Mouse (Mus musculus): ENCODE data around the gene Cdc26. TPM values are rescaled to one million over a fixed set of nuclear protein-coding genes. Genes with fewer than 3 reads are reported as not detected.

Gene Cdc26
- polyA plus RNA-seq, 1 experiment from 2014 or later = 155 TPM

DNA sequence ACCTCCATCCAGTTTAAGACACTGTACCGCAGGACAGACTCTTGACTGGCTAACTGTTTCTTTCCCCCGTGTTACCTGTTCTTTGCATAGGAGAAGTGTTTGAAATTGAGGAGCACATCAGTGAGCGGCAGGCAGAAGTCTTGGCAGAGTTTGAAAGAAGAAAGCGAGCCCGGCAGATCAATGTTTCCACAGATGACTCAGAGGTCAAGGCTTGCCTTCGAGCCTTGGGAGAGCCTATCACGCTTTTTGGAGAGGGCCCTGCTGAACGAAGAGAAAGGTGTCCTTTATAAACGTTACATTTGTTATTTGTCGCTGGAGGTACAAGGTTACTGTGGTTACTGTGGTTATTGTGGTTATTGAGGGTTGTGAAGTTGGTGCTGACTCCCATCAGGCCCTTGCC, 3.2 kb upstream of the Cdc26 start:
- Histone ChIP-seq H3K36me3 (ENCODE audit: control insufficient read depth, insufficient read depth, low read length) (peaks cover 41% of the 10 kb centered on the region), H3K27me3 (replicated peaks; ENCODE audit: control insufficient read depth, insufficient read depth, low read length) (no peaks in the 10 kb centered on the region), H3K4me3 (ENCODE audit: low read depth, low read length) (no peak overlapping the region), H3K27ac (ENCODE audit: low read depth, low read length) (no peak overlapping the region), H3K4me2 (no peak overlapping the region), H3K4me1 (replicated peaks; ENCODE audit: control insufficient read depth, insufficient read depth, low read length) (peaks cover 12% of the 10 kb centered on the region), H3K9me3 (ENCODE audit: control insufficient read depth, low read length) (no peaks in the 10 kb centered on the region), H3K9ac (ENCODE audit: low read depth, low read length) (no peak overlapping the region)
- no peak for ATAC-seq (replicated peaks; ENCODE audit: low FRiP score)
- DNase-seq (ENCODE audit: low spot score) = no peak
- WGBS = 80% methylated on average over 10 of the region's 10 CpGs

DNA sequence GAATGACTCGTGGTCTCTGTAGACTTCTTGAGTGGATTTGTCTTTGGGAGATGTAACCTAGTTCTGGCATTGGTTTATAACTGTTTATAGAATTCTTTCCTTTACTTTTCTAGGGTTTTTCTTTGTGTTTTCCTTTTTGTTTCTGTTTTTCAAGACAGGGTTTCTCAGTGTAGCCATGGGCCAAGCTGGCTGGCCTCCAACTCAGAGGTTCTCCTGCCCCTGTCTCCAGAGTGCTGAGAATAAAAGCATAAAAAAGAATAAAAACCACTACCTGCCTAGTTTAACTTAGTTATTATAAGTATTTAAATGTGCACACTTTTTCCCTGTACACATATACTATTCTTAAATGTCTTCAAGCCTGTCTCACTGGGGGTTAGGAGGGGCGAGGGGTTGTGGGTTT, 1.9 kb upstream of the Cdc26 start:
- WGBS = 80% methylated on average over 2 of the region's 2 CpGs
- peaks cover 29% of the 10 kb centered on the region for H3K36me3 ChIP-seq (ENCODE audit: control insufficient read depth, insufficient read depth, low read length)
- H3K4me2 ChIP-seq = peak overlapping the region; percentile 74
- H3K9ac ChIP-seq (ENCODE audit: low read depth, low read length) = no peak overlapping the region
- ATAC-seq (replicated peaks; ENCODE audit: low FRiP score) = no peak
- H3K4me1 ChIP-seq (replicated peaks; ENCODE audit: control insufficient read depth, insufficient read depth, low read length) = peaks cover 17% of the 10 kb centered on the region
- H3K9me3 ChIP-seq (ENCODE audit: control insufficient read depth, low read length) = no peaks in the 10 kb centered on the region
- H3K27ac ChIP-seq (ENCODE audit: low read depth, low read length) = no peak overlapping the region
- no peak for DNase-seq (ENCODE audit: low spot score)
- H3K4me3 ChIP-seq (ENCODE audit: low read depth, low read length) = peak overlapping the region; percentile 79
- H3K27me3 ChIP-seq (replicated peaks; ENCODE audit: control insufficient read depth, insufficient read depth, low read length) = no peaks in the 10 kb centered on the region

DNA sequence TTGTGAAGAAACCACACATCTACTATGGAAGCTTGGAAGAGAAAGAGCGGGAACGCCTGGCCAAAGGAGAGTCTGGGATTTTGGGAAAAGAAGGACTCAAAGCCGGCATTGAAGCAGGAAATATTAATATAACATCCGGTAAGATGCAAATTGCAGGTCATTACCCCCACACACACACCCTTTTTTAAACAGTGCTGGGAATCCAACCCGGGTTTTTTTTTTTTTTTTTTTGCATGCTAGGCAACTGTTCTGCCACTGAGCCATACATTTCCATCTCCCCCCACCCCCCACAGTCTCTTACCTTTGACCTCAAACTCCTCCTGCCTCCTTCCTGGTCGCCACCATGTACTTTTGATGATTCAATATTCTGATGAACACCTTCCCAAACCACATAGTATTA, 1.2 kb upstream of the Cdc26 start:
- 33% methylated on average over 6 of the region's 6 CpGs for WGBS
- H3K4me1 ChIP-seq (replicated peaks; ENCODE audit: control insufficient read depth, insufficient read depth, low read length) = peaks cover 17% of the 10 kb centered on the region
- no peak for ATAC-seq (replicated peaks; ENCODE audit: low FRiP score)

DNA sequence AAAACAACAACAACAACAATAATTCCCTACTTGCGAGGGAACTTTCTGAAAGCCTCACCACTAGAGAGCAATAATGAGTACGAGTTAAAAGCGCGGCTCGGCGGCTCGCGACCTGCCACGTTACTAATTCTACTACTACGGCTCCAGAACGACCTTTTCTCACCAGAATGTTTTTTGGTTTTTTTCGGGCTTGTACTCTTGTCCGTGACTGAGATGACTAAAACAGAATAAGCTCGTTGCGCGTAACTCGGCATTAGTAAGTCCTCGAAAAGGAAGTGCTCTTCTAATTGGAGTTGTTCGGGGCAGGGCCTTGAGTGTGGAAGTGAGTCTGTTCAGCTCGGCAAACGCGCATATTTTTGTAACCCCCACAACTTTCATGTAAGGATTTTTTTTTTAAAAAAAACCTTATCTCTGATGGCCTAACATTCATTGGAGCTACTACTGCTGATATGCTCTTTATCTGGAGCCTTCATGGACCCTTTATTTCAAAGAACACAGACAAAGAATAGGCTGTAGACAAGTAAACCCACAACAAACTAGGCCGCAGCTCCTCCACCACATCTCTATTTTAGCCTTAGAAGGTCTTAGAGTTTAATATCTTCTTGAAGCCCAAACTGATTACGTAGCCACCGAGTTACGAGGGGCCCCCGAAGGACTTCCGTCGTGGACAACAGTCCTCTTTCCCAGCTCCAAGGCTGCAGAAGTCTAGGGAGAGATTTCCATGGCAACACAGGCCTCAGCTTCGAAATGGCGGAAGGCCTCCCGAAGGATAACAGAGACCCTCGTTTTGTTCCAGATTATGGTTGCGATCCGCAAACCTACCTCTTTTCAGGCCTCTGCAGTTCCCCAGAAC, 486 bp downstream of the Cdc26 start:
- Histone ChIP-seq H3K27ac (ENCODE audit: low read depth, low read length) (peak overlapping the region; percentile 88), H3K4me3 (ENCODE audit: low read depth, low read length) (peak overlapping the region; percentile 79)

More for the DNA sequence above, 1.2 kb upstream of the Cdc26 start:
- no peaks in the 10 kb centered on the region for H3K27me3 ChIP-seq (replicated peaks; ENCODE audit: control insufficient read depth, insufficient read depth, low read length)
- peak overlapping the region; percentile 82; the same call in 1 of the 2 replicates for H3K27ac ChIP-seq (ENCODE audit: low read depth, low read length)
- H3K9me3 ChIP-seq (ENCODE audit: control insufficient read depth, low read length) = no peaks in the 10 kb centered on the region
- no peak for DNase-seq (ENCODE audit: low spot score)
- peak overlapping the region; percentile 84 for H3K9ac ChIP-seq (ENCODE audit: low read depth, low read length)
- H3K4me2 ChIP-seq = peak overlapping the region; percentile 74
- H3K36me3 ChIP-seq (ENCODE audit: control insufficient read depth, insufficient read depth, low read length) = peaks cover 24% of the 10 kb centered on the region
- H3K4me3 ChIP-seq (ENCODE audit: low read depth, low read length) = peak overlapping the region; percentile 79

DNA sequence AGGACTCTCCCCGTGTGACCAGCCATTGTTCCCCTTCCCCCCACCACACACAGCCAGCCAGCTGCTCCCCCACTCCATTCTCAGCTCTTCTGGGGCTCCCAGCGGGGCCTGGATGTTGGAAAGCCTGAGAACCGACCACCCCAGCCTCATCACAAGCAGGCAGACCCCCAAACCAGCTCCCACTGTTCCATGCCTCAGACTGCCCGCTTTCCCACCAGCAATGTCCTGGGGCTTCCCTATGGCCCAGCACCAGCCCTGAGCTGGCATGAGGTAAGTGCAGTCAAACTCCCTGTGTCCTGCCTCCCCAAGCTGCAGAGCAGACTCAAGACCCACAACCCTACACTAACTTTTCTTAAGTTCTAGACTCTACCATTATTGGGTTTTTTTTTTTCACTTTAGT, 2.3 kb downstream of the Cdc26 start:
- Histone ChIP-seq H3K4me1 (replicated peaks; ENCODE audit: control insufficient read depth, insufficient read depth, low read length) (peaks cover 17% of the 10 kb centered on the region), H3K9me3 (ENCODE audit: control insufficient read depth, low read length) (no peaks in the 10 kb centered on the region), H3K36me3 (ENCODE audit: control insufficient read depth, insufficient read depth, low read length) (peaks cover 15% of the 10 kb centered on the region; the same call in 1 of the 2 replicates), H3K27ac (ENCODE audit: low read depth, low read length) (no peak overlapping the region), H3K9ac (ENCODE audit: low read depth, low read length) (0 out of 2 replicates have a peak overlapping the region, but pooled peaks have one; percentile 20), H3K4me3 (ENCODE audit: low read depth, low read length) (no peak overlapping the region), H3K4me2 (no peak overlapping the region), H3K27me3 (replicated peaks; ENCODE audit: control insufficient read depth, insufficient read depth, low read length) (no peaks in the 10 kb centered on the region)
- no peak for ATAC-seq (replicated peaks; ENCODE audit: low FRiP score)
- no peak for DNase-seq (ENCODE audit: low spot score)
- WGBS = 85% methylated on average over 4 of the region's 4 CpGs

More for the DNA sequence above, 486 bp downstream of the Cdc26 start:
- H3K9me3 ChIP-seq (ENCODE audit: control insufficient read depth, low read length) = no peaks in the 10 kb centered on the region
- H3K9ac ChIP-seq (ENCODE audit: low read depth, low read length) = peak overlapping the region; percentile 84
- peak; percentile 56 for ATAC-seq (replicated peaks; ENCODE audit: low FRiP score)
- WGBS = under 1% methylated on average over 35 of the region's 35 CpGs
- H3K27me3 ChIP-seq (replicated peaks; ENCODE audit: control insufficient read depth, insufficient read depth, low read length) = no peaks in the 10 kb centered on the region
- peak; percentile 66 for DNase-seq (ENCODE audit: low spot score)
- H3K4me1 ChIP-seq (replicated peaks; ENCODE audit: control insufficient read depth, insufficient read depth, low read length) = peaks cover 17% of the 10 kb centered on the region
- peak overlapping the region; percentile 65 for H3K4me2 ChIP-seq
- H3K36me3 ChIP-seq (ENCODE audit: control insufficient read depth, insufficient read depth, low read length) = peaks cover 11% of the 10 kb centered on the region; the same call in 1 of the 2 replicates

DNA sequence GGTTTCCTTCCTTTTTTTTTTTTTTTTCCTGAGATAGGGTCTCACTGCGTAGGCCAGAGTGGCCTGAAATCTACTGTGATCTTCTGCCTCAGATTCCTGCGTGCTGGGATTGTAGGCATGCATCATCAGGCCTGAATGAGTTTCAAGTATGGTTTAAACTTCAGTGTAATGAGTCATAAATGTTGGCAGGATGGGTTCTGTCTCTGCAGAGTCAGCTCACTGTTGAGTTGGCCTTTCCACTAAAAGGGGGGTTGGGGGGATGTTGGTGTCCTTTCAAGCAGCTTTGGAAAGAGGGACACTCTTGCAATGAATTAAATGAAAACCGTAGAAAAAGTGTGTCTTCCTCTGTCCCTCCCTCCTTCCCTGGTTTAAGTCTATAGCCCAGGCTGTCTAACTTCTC, 9.5 kb downstream of the Cdc26 start:
- no peak for DNase-seq (ENCODE audit: low spot score)
- no peak overlapping the region for H3K9ac ChIP-seq (ENCODE audit: low read depth, low read length)
- 84% methylated on average over 3 of the region's 3 CpGs for WGBS
- no peak overlapping the region for H3K27ac ChIP-seq (ENCODE audit: low read depth, low read length)
- H3K4me3 ChIP-seq (ENCODE audit: low read depth, low read length) = no peak overlapping the region
- H3K36me3 ChIP-seq (ENCODE audit: control insufficient read depth, insufficient read depth, low read length) = peaks cover 44% of the 10 kb centered on the region
- no peaks in the 10 kb centered on the region for H3K9me3 ChIP-seq (ENCODE audit: control insufficient read depth, low read length)
- H3K27me3 ChIP-seq (replicated peaks; ENCODE audit: control insufficient read depth, insufficient read depth, low read length) = no peaks in the 10 kb centered on the region
- no peak for ATAC-seq (replicated peaks; ENCODE audit: low FRiP score)
- H3K4me2 ChIP-seq = no peak overlapping the region
- no peaks in the 10 kb centered on the region for H3K4me1 ChIP-seq (replicated peaks; ENCODE audit: control insufficient read depth, insufficient read depth, low read length)

DNA sequence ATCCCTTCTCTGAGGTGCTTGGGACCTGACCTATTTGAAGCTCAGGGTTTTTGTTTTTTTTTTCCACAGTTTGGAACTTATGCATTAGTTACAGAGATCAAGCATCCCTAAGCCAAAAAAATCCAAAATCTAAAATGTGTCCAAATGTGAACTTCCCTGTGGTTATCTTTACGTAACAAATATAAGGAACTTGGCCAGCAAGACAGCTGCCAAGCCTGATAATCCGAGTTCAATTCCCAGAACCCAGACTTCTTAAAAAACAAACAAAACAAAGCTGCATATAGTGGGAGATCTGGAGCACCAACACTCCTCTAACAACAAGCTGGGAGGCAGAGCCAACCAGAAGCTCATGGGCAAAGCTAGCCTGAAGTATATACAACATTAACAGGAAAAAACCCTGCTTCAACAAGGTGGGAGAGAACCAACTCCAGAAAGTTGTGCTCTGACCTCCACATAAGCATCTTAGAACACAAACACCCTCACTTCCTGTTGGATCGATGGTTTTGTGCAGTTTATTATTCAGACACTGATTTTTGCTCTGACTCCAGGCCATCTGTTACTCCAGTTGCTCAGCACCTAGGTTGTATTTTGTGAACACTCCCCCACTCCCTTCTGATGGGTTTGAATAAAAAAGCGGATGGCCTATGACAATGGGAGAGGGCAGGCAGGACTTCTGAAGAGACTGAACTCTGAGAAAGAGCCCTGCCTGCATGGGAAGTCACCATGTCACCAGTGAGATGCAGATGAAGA, 10.7 kb downstream of the Cdc26 start:
- ATAC-seq (replicated peaks; ENCODE audit: low FRiP score) (no peak), DNase-seq (ENCODE audit: low spot score) (no peak)
- 84% methylated on average over 4 of the region's 4 CpGs for WGBS
- no peak overlapping the region for H3K9ac ChIP-seq (ENCODE audit: low read depth, low read length)
- no peaks in the 10 kb centered on the region for H3K27me3 ChIP-seq (replicated peaks; ENCODE audit: control insufficient read depth, insufficient read depth, low read length)
- H3K4me2 ChIP-seq = no peak overlapping the region
- H3K4me3 ChIP-seq (ENCODE audit: low read depth, low read length) = no peak overlapping the region
- H3K27ac ChIP-seq (ENCODE audit: low read depth, low read length) = no peak overlapping the region
- H3K36me3 ChIP-seq (ENCODE audit: control insufficient read depth, insufficient read depth, low read length) = peaks cover 49% of the 10 kb centered on the region
- no peaks in the 10 kb centered on the region for H3K4me1 ChIP-seq (replicated peaks; ENCODE audit: control insufficient read depth, insufficient read depth, low read length)
- no peaks in the 10 kb centered on the region for H3K9me3 ChIP-seq (ENCODE audit: control insufficient read depth, low read length)

DNA sequence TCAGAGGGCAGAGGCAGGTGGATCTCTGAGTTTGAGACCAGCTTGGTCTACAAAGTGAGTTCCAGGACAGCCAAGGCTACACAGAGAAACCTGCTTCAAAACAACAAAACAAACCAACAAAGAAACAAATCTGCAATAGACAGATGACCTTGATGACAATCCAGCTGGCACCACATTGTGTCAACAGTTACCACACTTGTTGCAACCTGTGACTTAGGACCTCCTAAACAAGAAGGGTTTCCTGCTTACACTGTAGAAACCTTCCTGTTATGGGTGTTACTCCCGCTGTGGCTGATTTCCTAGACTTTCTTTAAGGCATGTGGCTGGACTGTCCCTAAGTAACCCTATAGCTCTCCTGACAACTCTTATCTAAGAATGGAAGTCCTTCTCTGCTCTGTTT, 12.6 kb downstream of the Cdc26 start:
- peaks cover 38% of the 10 kb centered on the region for H3K36me3 ChIP-seq (ENCODE audit: control insufficient read depth, insufficient read depth, low read length)

More for the DNA sequence above, 12.6 kb downstream of the Cdc26 start:
- no peaks in the 10 kb centered on the region for H3K9me3 ChIP-seq (ENCODE audit: control insufficient read depth, low read length)
- no peaks in the 10 kb centered on the region for H3K27me3 ChIP-seq (replicated peaks; ENCODE audit: control insufficient read depth, insufficient read depth, low read length)
- H3K27ac ChIP-seq (ENCODE audit: low read depth, low read length) = no peak overlapping the region
- no peak overlapping the region for H3K4me2 ChIP-seq
- WGBS = 79% methylated on average over 1 of the region's 1 CpGs
- H3K4me1 ChIP-seq (replicated peaks; ENCODE audit: control insufficient read depth, insufficient read depth, low read length) = no peaks in the 10 kb centered on the region
- DNase-seq (ENCODE audit: low spot score) = no peak
- H3K4me3 ChIP-seq (ENCODE audit: low read depth, low read length) = no peak overlapping the region
- ATAC-seq (replicated peaks; ENCODE audit: low FRiP score) = no peak; the same call in 1 of the 2 replicates
- H3K9ac ChIP-seq (ENCODE audit: low read depth, low read length) = no peak overlapping the region

Data from liver, embryonic 11.5 days (tissue).